In genomic region chr7:12949872-12950229, GRCm38 (mm10) we compare ENCODE assay signal across 8 mouse cellular contexts. TPM values are rescaled to one million over a fixed set of nuclear protein-coding genes. Genes with fewer than 3 reads are reported as not detected.
A peak's percentile ranks its signal among the peaks of the same experiment; 100 is the strongest.
DNase-seq lines count a peak whose midpoint lies in the region; ATAC-seq and TF ChIP-seq lines count a peak whose summit lies in the region.

No protein-coding gene starts in this region.

- H3K27me3 ChIP-seq in cerebellum, adult 2 months (ENCODE audit: control insufficient read depth, insufficient read depth, low read length), result no peaks in the 10 kb centered on the region
- H3K27me3 ChIP-seq in thymus, adult 2 months (ENCODE audit: control insufficient read depth, insufficient read depth, low read length), result no peaks in the 10 kb centered on the region
- no peaks in the 10 kb centered on the region for H3K27me3 ChIP-seq in liver, embryonic 14.5 days (ENCODE audit: control insufficient read depth, insufficient read depth, low read length)

- peak overlapping the region; percentile 72 for H3K4me3 ChIP-seq in cerebellum, adult 2 months (replicated peaks; ENCODE audit: insufficient read depth, low read depth, low read length)
- H3K4me3 ChIP-seq in thymus, adult 2 months (ENCODE audit: control insufficient read depth, insufficient read depth, low read length), result peak overlapping the region; percentile 69
- peak overlapping the region; percentile 78 to 98 for H3K4me3 ChIP-seq in liver, embryonic 14.5 days (ENCODE audit: insufficient read depth in 1 of 2, low read depth in 2 of 2, low read length in 2 of 2)

- H3K4me1 ChIP-seq in cerebellum, adult 2 months (ENCODE audit: control insufficient read depth, insufficient read depth, low read length), result no peaks in the 10 kb centered on the region; the same call in 1 of the 2 replicates
- peaks cover 8% of the 10 kb centered on the region for H3K4me1 ChIP-seq in thymus, adult 2 months (replicated peaks; ENCODE audit: control insufficient read depth, insufficient read depth, low read length)
- H3K4me1 ChIP-seq in liver, embryonic 14.5 days (replicated peaks; ENCODE audit: control insufficient read depth in 2 of 2, insufficient read depth in 2 of 2, low read length in 1 of 2), result peaks cover 16 to 19% of the 10 kb centered on the region in 2 experiments

- H3K4me2 ChIP-seq in liver, embryonic 14.5 days (ENCODE audit: low read depth), result peak overlapping the region; percentile 97

- peak overlapping the region; percentile 15 for H3K27ac ChIP-seq in cerebellum, adult 2 months (ENCODE audit: insufficient read depth, low read length)
- H3K27ac ChIP-seq in thymus, adult 2 months (ENCODE audit: control insufficient read depth, insufficient read depth, low read length), result peak overlapping the region; percentile 33
- H3K27ac ChIP-seq in liver, embryonic 14.5 days, result peak overlapping the region; percentile 79

- no peak for DNase-seq in cerebellum, adult 2 months
- no peak for DNase-seq in cerebellum, postnatal 14 days
- no peak for DNase-seq in thymus, adult 2 months
- no peak for DNase-seq in thymus, postnatal 14 days
- DNase-seq in liver, embryonic 14.5 days (ENCODE audit: low read depth in 3 of 3, low spot score in 3 of 3), result no peak
- no peak for DNase-seq in cerebellum, adult 11 months
- no peak for DNase-seq in gastrocnemius, adult 18-20 months (ENCODE audit: low spot score)
- DNase-seq in spleen, postnatal 14 days (ENCODE audit: low spot score in 2 of 2), result no peak

- no peak for TF ChIP-seq POLR2A in cerebellum, adult 2 months (IDR thresholded peaks at IDR 0.05; ENCODE audit: borderline replicate concordance, insufficient read depth, low read length)
- no peak for TF ChIP-seq POLR2A in thymus, adult 2 months (IDR thresholded peaks at IDR 0.05; ENCODE audit: control insufficient read depth, extremely low read depth, insufficient read depth, low read length, poor library complexity)

- TF ChIP-seq CTCF in cerebellum, adult 2 months (IDR thresholded peaks at IDR 0.05; ENCODE audit: borderline replicate concordance, insufficient read depth, low read depth, low read length), result no peak
- TF ChIP-seq CTCF in thymus, adult 2 months (IDR thresholded peaks at IDR 0.05; ENCODE audit: borderline replicate concordance, control insufficient read depth, extremely low read depth, insufficient read depth, low read length, poor library complexity), result no peak
- no peak for TF ChIP-seq CTCF in liver, embryonic 14.5 days (IDR thresholded peaks at IDR 0.05; ENCODE audit: low read depth)

- no peaks in the 10 kb centered on the region for H3K9me3 ChIP-seq in liver, embryonic 14.5 days (ENCODE audit: control insufficient read depth, low read length)

- ATAC-seq in liver, embryonic 14.5 days (ENCODE audit: insufficient read depth), result peak; percentile 52

- no peaks in the 10 kb centered on the region for H3K36me3 ChIP-seq in thymus, adult 2 months (ENCODE audit: control insufficient read depth, insufficient read depth, low read length)
- H3K36me3 ChIP-seq in liver, embryonic 14.5 days (replicated peaks; ENCODE audit: control insufficient read depth, insufficient read depth, low read depth), result no peaks in the 10 kb centered on the region

- H3K9ac ChIP-seq in liver, embryonic 14.5 days (replicated peaks), result peak overlapping the region; percentile 89

- 8% methylated on average over 16 of the region's 16 CpGs for WGBS in cerebellum, adult 2 months
- 1% methylated on average over 16 of the region's 16 CpGs for WGBS in thymus, adult 2 months
- WGBS in liver, embryonic 14.5 days (ENCODE audit: insufficient replicate concordance), result under 1% methylated on average over 16 of the region's 16 CpGs

- TF ChIP-seq EP300 in liver, embryonic 14.5 days (IDR thresholded peaks at IDR 0.05; ENCODE audit: low read depth), result no peak

RNA-seq across cellular contexts. Expression of gene Zfp324, which starts 15.8 kb away (rescaled TPM):
- polyA plus RNA-seq in cerebellum, adult 2 months (2012; rRNA removed), result 5.8 and 6.2 TPM in 2 replicates
- 8.7 and 9.3 TPM in 2 replicates for polyA plus RNA-seq in thymus, adult 2 months (2012; rRNA removed)
- polyA plus RNA-seq in liver, embryonic 14.5 days (2012; rRNA removed), result 1.7 and 1.8 TPM in 2 replicates
- polyA plus RNA-seq in liver, embryonic 14.5 days (2014; fragmentation: Nextera tagmentation; extraction: Ambion mirVana), result 2.0 and 2.4 TPM in 2 replicates
- 1 to 10 TPM; 1.4 to 1.5 TPM for total RNA-seq in gastrocnemius, adult 18-20 months (2021)

RNA-seq across cellular contexts. Expression of gene Rnf225, which starts 22.6 kb away (rescaled TPM):
- 2.6 and 3.5 TPM in 2 replicates for polyA plus RNA-seq in cerebellum, adult 2 months (2012; rRNA removed)
- polyA plus RNA-seq in thymus, adult 2 months (2012; rRNA removed), result 1.0 and 1.8 TPM in 2 replicates
- polyA plus RNA-seq in liver, embryonic 14.5 days (2012; rRNA removed), result 0.55 TPM in 2 replicates
- polyA plus RNA-seq in liver, embryonic 14.5 days (2014; fragmentation: Nextera tagmentation; extraction: Ambion mirVana), result 0.09 and 0.15 TPM in 2 replicates
- total RNA-seq in gastrocnemius, adult 18-20 months (2021), result under 1 TPM; 0.46 to 0.59 TPM

RNA-seq across cellular contexts. Expression of gene Rps5, which starts 27.8 kb away (rescaled TPM):
- polyA plus RNA-seq in cerebellum, adult 2 months (2012; rRNA removed), result 670 and 700 TPM in 2 replicates
- polyA plus RNA-seq in thymus, adult 2 months (2012; rRNA removed), result 2,545 and 2,907 TPM in 2 replicates
- 1,715 and 1,748 TPM in 2 replicates for polyA plus RNA-seq in liver, embryonic 14.5 days (2012; rRNA removed)
- 863 and 876 TPM in 2 replicates for polyA plus RNA-seq in liver, embryonic 14.5 days (2014; fragmentation: Nextera tagmentation; extraction: Ambion mirVana)
- 100 to 1,000 TPM; 586 to 589 TPM for total RNA-seq in gastrocnemius, adult 18-20 months (2021)

RNA-seq across cellular contexts. Expression of gene Zfp446, which starts 27.8 kb away (rescaled TPM):
- 13.8 and 16.0 TPM in 2 replicates for polyA plus RNA-seq in cerebellum, adult 2 months (2012; rRNA removed)
- 10.8 and 11.4 TPM in 2 replicates for polyA plus RNA-seq in thymus, adult 2 months (2012; rRNA removed)
- polyA plus RNA-seq in liver, embryonic 14.5 days (2012; rRNA removed), result 2.1 and 2.4 TPM in 2 replicates
- polyA plus RNA-seq in liver, embryonic 14.5 days (2014; fragmentation: Nextera tagmentation; extraction: Ambion mirVana), result 0.93 and 1.1 TPM in 2 replicates
- total RNA-seq in gastrocnemius, adult 18-20 months (2021), result 1 to 10 TPM; 1.9 to 2.1 TPM

RNA-seq across cellular contexts. Expression of gene Slc27a5, which starts 48.1 kb away (rescaled TPM):
- 1.7 and 2.1 TPM in 2 replicates for polyA plus RNA-seq in cerebellum, adult 2 months (2012; rRNA removed)
- 0.89 and 3.0 TPM in 2 replicates for polyA plus RNA-seq in thymus, adult 2 months (2012; rRNA removed)
- 4.9 and 7.7 TPM in 2 replicates for polyA plus RNA-seq in liver, embryonic 14.5 days (2012; rRNA removed)
- 10.1 and 10.7 TPM in 2 replicates for polyA plus RNA-seq in liver, embryonic 14.5 days (2014; fragmentation: Nextera tagmentation; extraction: Ambion mirVana)
- total RNA-seq in gastrocnemius, adult 18-20 months (2021), result under 1 TPM in 1 of 2 experiments, not detected in 1; 0.28 TPM

Comparison
In these comparisons a context has a peak if more than half of its experiments do, and no peak if none do; other contexts are left out.
1. H3K27ac ChIP-seq: peak in every context shown above with its lines; median percentile 79 in liver, embryonic 14.5 days; 33 in thymus, adult 2 months; 15 in cerebellum, adult 2 months.